Mouse (Mus musculus) cortical plate, adult 2 months (tissue): ENCODE data around the gene Mapkap1.

Experiments
- CTCF ChIP-seq: fragments of 200-500 bp; IDR thresholded peaks from 2 replicates; pipeline ENCODE4 v1.5.1; 2011; ENCODE audit warnings: mild to moderate bottlenecking, control low read depth, low read length; ENCODE audit not compliant: insufficient read depth; ENCODE audit errors: extremely low read depth
- POLR2A ChIP-seq: fragments of 200-500 bp; IDR thresholded peaks from 2 replicates; pipeline ENCODE4 v1.6.1; 2011; ENCODE audit warnings: mild to moderate bottlenecking, low read length, control low read depth; ENCODE audit not compliant: insufficient read depth; ENCODE audit errors: extremely low read depth

GRCm38 (mm10) chr2:34600734-34601133, 194.2 kb downstream of the Mapkap1 start:
- TF ChIP-seq CTCF (no peak), POLR2A (no peak)
